Mouse (Mus musculus) bone marrow, adult 2 months (tissue): ENCODE results near the gene Clec2d. TPM values are rescaled to one million over a fixed set of nuclear protein-coding genes. Genes with fewer than 3 reads are reported as not detected.

Experiments
- H3K27ac ChIP-seq: fragments of 200-500 bp; 2 replicates; pipeline ENCODE4 v1.5.1; 2012; ENCODE audit warnings: low read depth, mild to moderate bottlenecking, control low read depth, inconsistent platforms, low read length; ENCODE audit not compliant: control insufficient read depth, poor library complexity, insufficient read depth
- H3K4me1 ChIP-seq: fragments of 200-500 bp; 2 replicates; pipeline ENCODE4 v1.6.1; 2011; ENCODE audit warnings: low read length; ENCODE audit not compliant: control insufficient read depth, insufficient read depth
- H3K4me3 ChIP-seq: fragments of 200-500 bp; replicated peaks from 2 replicates; pipeline ENCODE3; 2011; ENCODE audit warnings: mild to moderate bottlenecking, low read depth, low read length, control low read depth; ENCODE audit not compliant: control insufficient read depth
- CTCF ChIP-seq: fragments of 200-500 bp; IDR thresholded peaks from 2 replicates; pipeline ENCODE4 v1.5.1; 2011; ENCODE audit warnings: low read length, control low read depth; ENCODE audit not compliant: control insufficient read depth, insufficient read depth
- POLR2A ChIP-seq: fragments of 200-500 bp; IDR thresholded peaks from 2 replicates; pipeline ENCODE4 v1.6.1; 2011; ENCODE audit warnings: low read depth, mild to moderate bottlenecking, control low read depth, low read length, borderline replicate concordance; ENCODE audit not compliant: control insufficient read depth
- WGBS: fragments of 180-500 bp; shearing (Covaris S2); methylation state at CpG from one replicate; pipeline ENCODE4 v1.1.7; 2018; 5-methylcytosine and 5-hydroxymethylcytosine counted together
- polyA plus RNA-seq: library from polyadenylated mRNA; stranded (reverse); fragments of >200 nt; gene quantifications from 2 replicates; pipeline ENCODE4 v1.2.4, GENCODE M21; 2011; ENCODE audit warnings: low replicate concordance; ENCODE audit not compliant: missing spikeins, insufficient read depth, insufficient read length

Gene Clec2d
- polyA plus RNA-seq, 1 experiment: 122 TPM

DNA sequence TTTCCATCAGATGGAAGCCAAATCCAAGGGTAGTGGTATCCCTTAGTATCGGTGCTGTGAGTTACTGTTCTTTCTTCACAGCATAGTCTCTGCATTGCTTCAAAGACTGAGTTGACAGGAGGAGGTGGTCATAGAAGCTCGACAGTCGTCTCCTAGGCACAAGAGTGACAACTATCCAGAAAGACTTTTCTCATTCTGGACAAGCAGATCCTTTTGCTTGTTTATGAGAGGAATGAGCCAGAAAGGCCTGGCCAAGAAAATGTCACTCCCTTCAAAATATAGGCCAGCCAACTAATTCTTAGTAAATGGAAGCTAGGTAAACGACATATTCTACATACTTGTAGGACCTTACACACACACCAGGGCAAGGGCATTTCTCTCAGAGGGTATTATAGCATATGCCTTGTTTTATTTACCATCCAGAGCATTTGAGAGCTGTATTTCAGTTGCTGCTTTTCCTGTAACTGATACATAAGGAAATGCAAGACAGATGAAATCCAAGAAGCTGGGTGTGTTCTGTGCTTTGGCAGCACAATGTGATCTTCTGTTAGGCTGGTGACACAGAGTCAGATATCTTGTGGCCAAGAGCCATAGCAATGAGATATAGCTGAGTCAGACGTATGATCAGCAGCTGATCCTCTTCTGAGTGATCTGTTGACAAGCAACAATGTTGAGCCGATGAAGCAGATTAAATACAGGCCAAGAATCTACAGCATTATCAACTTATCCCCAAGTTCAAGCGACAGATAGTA, 35.6 kb downstream of the Clec2d start:
- no peak overlapping the region for H3K4me3 ChIP-seq
- WGBS: 76% methylated on average over 7 of the region's 7 CpGs
- peaks cover 5% of the 10 kb centered on the region; the same call in 1 of the 2 replicates for H3K4me1 ChIP-seq
- TF ChIP-seq CTCF: no peak
- TF ChIP-seq POLR2A: no peak
- no peak overlapping the region for H3K27ac ChIP-seq

DNA sequence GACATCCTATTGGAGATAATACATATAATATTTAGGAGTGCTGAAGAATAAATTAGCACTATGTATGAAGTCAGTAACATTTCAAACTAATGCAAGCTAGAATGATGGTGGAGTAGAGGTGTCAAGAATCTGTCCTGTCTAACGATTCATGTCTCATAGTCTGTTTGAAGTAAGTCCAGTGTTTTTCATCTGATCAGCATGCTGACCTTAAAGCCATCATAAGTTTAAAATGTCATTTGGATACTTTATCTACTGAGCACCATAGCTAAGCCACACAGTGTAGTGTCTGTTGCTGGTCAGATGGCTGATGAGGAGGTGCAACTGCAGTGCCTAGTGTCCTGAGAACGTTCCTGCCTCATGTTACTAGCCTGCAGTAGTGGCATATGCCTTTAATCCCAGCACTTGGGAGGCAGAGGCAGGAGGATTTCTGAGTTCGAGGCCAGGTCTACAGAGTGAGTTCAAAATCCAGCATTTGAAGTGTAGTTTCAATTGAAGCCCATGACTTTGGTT, 36.4 kb downstream of the Clec2d start:
- 72% methylated on average over 3 of the region's 3 CpGs for WGBS
- Histone ChIP-seq H3K4me3 (no peak overlapping the region), H3K4me1 (peaks cover 5% of the 10 kb centered on the region; the same call in 1 of the 2 replicates), H3K27ac (no peak overlapping the region)
- no peak for TF ChIP-seq CTCF
- no peak for TF ChIP-seq POLR2A

DNA sequence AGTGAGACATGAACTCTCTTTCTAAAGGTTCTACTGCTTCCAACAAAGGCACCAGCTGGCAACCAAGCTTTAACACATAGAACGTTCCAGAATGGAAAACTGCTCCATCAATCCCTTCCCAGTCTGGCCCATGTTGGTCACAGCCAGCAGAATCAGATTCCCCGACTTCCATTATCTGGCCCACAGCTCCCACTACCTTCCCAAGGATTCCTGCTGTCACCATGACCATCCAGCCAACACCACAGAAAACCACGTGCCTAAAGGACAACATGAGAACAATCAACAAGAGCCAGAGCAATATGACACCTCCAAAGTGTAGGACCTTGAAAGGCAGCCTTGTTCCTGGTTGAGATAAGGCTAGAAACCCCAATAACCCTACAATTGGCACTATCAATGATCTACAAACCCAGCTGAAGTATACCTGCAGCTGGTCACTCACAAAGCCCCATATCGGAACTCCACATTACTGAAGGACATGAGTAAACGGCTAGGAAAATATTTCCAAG, 37.8 kb downstream of the Clec2d start:
- no peak overlapping the region for H3K27ac ChIP-seq
- peaks cover 5% of the 10 kb centered on the region; the same call in 1 of the 2 replicates for H3K4me1 ChIP-seq
- 88% methylated on average over 5 of the region's 5 CpGs for WGBS
- H3K4me3 ChIP-seq: no peak overlapping the region
- TF ChIP-seq POLR2A (no peak), CTCF (no peak)

DNA sequence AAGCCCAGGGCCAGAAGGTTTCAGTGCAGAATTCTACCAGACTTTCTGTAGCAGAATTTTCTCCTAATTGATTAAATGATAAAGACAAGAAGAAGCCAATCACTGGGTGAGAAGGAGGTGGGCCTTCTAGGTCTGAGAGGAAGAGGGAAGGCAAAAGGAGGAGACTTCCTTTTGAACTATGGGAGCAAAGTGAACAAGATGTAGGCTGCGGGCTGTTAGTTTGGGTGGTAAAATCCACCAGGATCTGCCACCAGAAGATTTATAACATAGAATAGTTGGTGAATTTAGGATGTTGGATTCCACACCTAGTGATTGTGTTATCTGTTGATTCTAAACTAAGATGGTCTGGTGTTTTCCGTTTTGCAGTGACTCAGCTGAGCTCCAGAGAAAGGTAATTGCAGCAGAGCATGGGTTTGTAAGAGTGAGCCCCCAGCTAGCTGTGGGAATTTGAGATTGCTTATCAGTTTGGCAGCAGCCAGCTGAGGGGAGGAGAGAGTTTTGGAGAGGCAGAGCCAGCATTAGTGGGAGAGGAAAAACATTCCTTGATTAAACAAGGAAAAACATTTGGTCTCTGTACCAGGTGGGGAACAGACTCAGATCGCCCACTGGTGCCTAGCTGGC, 39.6 kb downstream of the Clec2d start:
- Histone ChIP-seq H3K27ac (no peak overlapping the region), H3K4me3 (no peak overlapping the region), H3K4me1 (peaks cover 5% of the 10 kb centered on the region; the same call in 1 of the 2 replicates)
- WGBS: 76% methylated on average over 3 of the region's 3 CpGs
- TF ChIP-seq CTCF: no peak
- no peak for TF ChIP-seq POLR2A

DNA sequence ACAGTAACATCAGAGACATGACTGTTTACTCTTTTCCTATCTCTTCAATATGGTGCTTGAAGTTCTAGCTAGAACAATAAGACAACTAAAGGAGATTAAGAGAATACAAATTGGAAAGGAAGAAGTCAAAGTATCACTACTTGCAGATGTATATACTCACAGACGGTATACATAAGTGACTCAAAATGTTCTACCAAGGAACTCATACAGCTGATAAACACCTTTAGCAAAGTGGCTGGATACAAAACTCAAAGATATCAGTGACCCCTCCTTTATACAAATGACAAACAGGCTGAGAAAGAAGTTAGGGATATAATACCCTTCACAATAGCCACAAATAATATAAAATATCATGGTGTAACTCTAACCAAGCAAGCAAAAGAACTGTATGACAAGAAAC, 40.6 kb downstream of the Clec2d start:
- peaks cover 5% of the 10 kb centered on the region; the same call in 1 of the 2 replicates for H3K4me1 ChIP-seq
- WGBS: 72% methylated on average over 1 of the region's 1 CpGs
- no peak overlapping the region for H3K27ac ChIP-seq
- no peak for TF ChIP-seq POLR2A
- no peak overlapping the region for H3K4me3 ChIP-seq

DNA sequence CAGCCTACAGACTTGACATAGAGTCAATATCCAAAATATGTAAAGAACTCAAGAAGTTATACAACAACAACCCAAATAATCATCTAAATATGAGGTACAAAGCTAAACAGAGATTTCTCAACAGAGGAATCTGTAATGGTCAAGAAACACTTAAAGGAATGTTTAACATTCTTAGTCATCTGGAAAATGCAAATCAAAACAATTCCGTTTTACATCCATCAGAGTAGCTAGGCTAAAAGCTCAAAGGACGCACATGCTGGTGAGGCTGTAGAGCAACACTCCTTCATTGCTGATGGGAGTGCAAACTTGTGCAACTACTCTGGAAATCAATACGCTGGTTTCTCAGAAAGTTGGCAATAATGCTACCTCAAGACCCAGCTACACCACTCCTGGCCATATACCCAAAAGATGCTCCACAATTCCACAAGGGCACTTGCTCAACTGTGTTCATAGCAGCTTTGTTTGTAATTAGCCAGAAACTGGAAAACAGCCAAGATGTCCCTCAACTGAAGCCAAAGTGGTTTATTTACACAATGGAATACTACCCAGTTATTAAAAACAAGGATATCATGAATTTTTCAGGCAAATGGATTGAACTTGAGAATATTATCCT, 41.9 kb downstream of the Clec2d start:
- H3K27ac ChIP-seq: no peak overlapping the region
- H3K4me3 ChIP-seq: no peak overlapping the region
- WGBS: 88% methylated on average over 3 of the region's 3 CpGs
- TF ChIP-seq CTCF: no peak
- TF ChIP-seq POLR2A: no peak
- H3K4me1 ChIP-seq: peaks cover 4% of the 10 kb centered on the region; the same call in 1 of the 2 replicates

DNA sequence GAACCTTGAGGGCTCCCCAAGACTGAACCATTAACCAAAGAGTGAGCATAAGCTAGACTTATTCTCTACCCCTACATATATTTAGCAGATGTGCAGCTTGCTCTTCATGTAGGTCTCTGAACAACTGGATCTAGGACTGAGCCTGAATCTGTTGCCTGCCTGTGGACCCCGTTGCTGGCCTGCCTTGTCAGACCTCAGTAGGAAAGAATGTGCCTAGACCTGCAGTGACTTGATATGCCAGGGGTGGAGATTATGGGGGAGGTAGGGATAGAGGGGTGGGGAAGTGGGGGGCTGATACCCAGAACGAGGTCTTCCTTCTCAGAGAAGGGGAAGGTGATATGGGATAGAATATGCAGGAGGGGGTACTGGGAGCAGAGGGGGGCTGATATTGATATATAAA, 43.2 kb downstream of the Clec2d start:
- 61% methylated on average over 2 of the region's 2 CpGs for WGBS
- TF ChIP-seq POLR2A: no peak
- no peak overlapping the region for H3K27ac ChIP-seq
- no peak overlapping the region for H3K4me3 ChIP-seq
- peaks cover 2% of the 10 kb centered on the region; the same call in 1 of the 2 replicates for H3K4me1 ChIP-seq

DNA sequence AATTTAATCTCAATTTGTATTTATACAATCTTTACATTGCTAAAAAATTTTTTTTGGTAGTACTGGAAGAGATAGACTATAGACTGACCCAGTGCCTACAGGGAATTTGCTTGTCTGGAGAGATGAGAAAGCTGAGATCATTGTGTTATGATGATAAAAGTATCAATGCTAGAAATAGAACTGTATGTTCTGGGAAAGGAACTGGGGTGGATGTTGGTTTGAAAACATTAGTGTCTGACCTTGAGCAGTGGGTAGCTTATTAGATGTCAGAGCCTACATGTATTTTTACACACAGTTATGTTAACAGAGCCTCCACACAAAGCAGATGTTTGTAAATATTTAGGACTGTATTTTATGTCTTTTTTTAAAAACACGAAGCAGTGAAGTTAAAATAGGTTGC, 43.7 kb downstream of the Clec2d start:
- no peak overlapping the region for H3K4me3 ChIP-seq
- no peak overlapping the region for H3K27ac ChIP-seq
- WGBS: 83% methylated on average over 1 of the region's 1 CpGs
- H3K4me1 ChIP-seq: peaks cover 2% of the 10 kb centered on the region; the same call in 1 of the 2 replicates
- TF ChIP-seq CTCF: no peak
- TF ChIP-seq POLR2A: no peak
